In genomic region chr2:22918651-22919050, GRCm38 (mm10) we compare ENCODE assay signal across 29 mouse cellular contexts.
"Had no signal": no experiment of that assay in that cellular context is flagged by ENCODE, and none has a peak within 500 bp of the region (broad histone marks: within the 10 kb centered on the region; RNA-seq: fewer than 3 reads in every experiment).

No protein-coding gene starts in this region.

- H3K9ac ChIP-seq: heart, embryonic 13.5 days; heart, embryonic 15.5 days; hindbrain, embryonic 13.5 days; hindbrain, embryonic 15.5 days; kidney, embryonic 15.5 days; limb, embryonic 12.5 days; liver, embryonic 13.5 days; liver, embryonic 15.5 days; liver, postnatal 0 days had no signal

- H3K27ac ChIP-seq: heart, adult 2 months; heart, embryonic 13.5 days; heart, embryonic 15.5 days; hindbrain, embryonic 13.5 days; hindbrain, embryonic 15.5 days; hindbrain, postnatal 0 days; kidney, embryonic 15.5 days; kidney, postnatal 0 days; left cerebral cortex, adult 2 months; limb, embryonic 10.5 days; limb, embryonic 12.5 days; liver, embryonic 13.5 days; liver, embryonic 15.5 days had no signal

- H3K4me2 ChIP-seq: heart, embryonic 11.5 days; heart, embryonic 13.5 days; heart, embryonic 15.5 days; hindbrain, embryonic 13.5 days; hindbrain, embryonic 15.5 days; kidney, embryonic 15.5 days; limb, embryonic 12.5 days; liver, embryonic 11.5 days; liver, embryonic 13.5 days; liver, embryonic 15.5 days had no signal

- H3K4me3 ChIP-seq: heart, adult 2 months; heart, embryonic 13.5 days; heart, embryonic 15.5 days; hindbrain, embryonic 13.5 days; hindbrain, embryonic 15.5 days; kidney, embryonic 15.5 days; left cerebral cortex, adult 2 months; limb, embryonic 10.5 days; limb, embryonic 12.5 days; liver, embryonic 13.5 days; liver, embryonic 15.5 days had no signal

- H3K27me3 ChIP-seq: heart, embryonic 13.5 days; heart, embryonic 15.5 days; hindbrain, embryonic 13.5 days; hindbrain, embryonic 15.5 days; kidney, embryonic 15.5 days; limb, embryonic 12.5 days; liver, embryonic 13.5 days; liver, embryonic 15.5 days had no signal

- DNase-seq: gastrocnemius, postnatal 14 days; gastrocnemius, postnatal 36 days; heart, adult 11 months; heart, adult 2 months; heart, postnatal 14 days; heart, postnatal 36 days; kidney, adult 11 months; kidney, adult 2 months; kidney, adult 9 months; kidney, postnatal 14 days; kidney, postnatal 4 days; layer of hippocampus, adult 9-11 months; liver; liver, embryonic 13.5 days; liver, postnatal 0 days had no signal

- H3K4me1 ChIP-seq: heart, embryonic 13.5 days; heart, embryonic 15.5 days; hindbrain, embryonic 13.5 days; hindbrain, embryonic 15.5 days; kidney, embryonic 15.5 days; limb, embryonic 10.5 days; limb, embryonic 12.5 days; liver, embryonic 13.5 days; liver, embryonic 15.5 days had no signal

- ATAC-seq: hindbrain, postnatal 0 days; intestine, embryonic 16.5 days; liver, postnatal 0 days had no signal

- H3K9me3 ChIP-seq: heart, embryonic 13.5 days; heart, embryonic 15.5 days; hindbrain, embryonic 13.5 days; hindbrain, embryonic 15.5 days; kidney, embryonic 15.5 days; limb, embryonic 10.5 days; limb, embryonic 12.5 days; liver, embryonic 13.5 days; liver, embryonic 15.5 days had no signal
